Mouse (Mus musculus) embryonic fibroblast, embryonic 13.5 days (primary cell): Measurements from ENCODE around the gene Cyp11a1.

Experiments
- CTCF ChIP-seq: IDR thresholded peaks from 2 replicates; pipeline ENCODE4 v1.5.1; 2011; ENCODE audit warnings: mild to moderate bottlenecking, control low read depth, low read length, moderate library complexity, borderline replicate concordance; ENCODE audit not compliant: insufficient read depth
- POLR2A ChIP-seq: IDR thresholded peaks from 2 replicates; pipeline ENCODE4 v1.6.1; 2011; ENCODE audit warnings: low read depth, mild to moderate bottlenecking, control low read depth, low read length, moderate library complexity

DNA sequence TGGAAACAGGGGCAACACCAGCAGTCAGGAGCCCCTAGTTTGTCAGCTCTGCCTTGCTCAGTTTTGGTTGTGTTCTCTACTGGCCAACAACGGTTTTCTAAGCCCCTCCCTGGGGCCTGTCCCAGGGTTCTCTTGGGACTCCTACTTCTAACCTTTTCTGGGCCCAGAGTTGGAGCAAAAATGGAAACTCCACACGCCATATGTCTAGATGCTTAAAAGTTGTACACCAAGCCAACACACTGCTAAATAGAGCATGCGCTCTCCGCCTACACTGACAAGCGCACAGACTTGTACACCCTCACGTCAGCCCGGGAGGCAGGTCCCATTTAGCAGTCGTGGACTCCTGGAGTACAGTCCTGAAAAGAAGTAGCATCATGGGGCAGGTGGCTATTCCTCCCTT is 20.9 kb upstream of the Cyp11a1 start:
- TF ChIP-seq POLR2A (no peak), CTCF (no peak)
